Mouse (Mus musculus) ES-Bruce4 (cell line): ENCODE results near the gene Chrm5.

Experiments used
- CTCF ChIP-seq: IDR thresholded peaks from one replicate; pipeline ENCODE4 v1.8.1; 2011; ENCODE audit warnings: low read depth, low read length
- POLR2A ChIP-seq: IDR thresholded peaks from one replicate; pipeline ENCODE4 v1.8.1; 2011; ENCODE audit warnings: low read length; ENCODE audit not compliant: insufficient read depth

- TF ChIP-seq CTCF = no peak
- no peak for TF ChIP-seq POLR2A
Measured at GRCm38 (mm10) chr2:112484886-112485285, 4.3 kb upstream of the Chrm5 start.
